Mouse (Mus musculus) liver, adult 2 months (tissue): ENCODE measurements at regions not wholly inside any gene's neighbourhood (a gene's known extent, or its start where the extent isn't known, plus 50 kb on each side); places are given as distances from the start of the nearest gene placed in this dataset.

ENCODE experiments used
- DNase-seq: peaks from one replicate; pipeline ENCODE4 v3.0.0-alpha.2; 2011; ENCODE audit warnings: low read depth, low spot score; ENCODE audit errors: extremely low read depth
- H3K27ac ChIP-seq: fragments of 200-500 bp; replicated peaks from 2 replicates; pipeline ENCODE4 v1.5.1; 2012; ENCODE audit warnings: low read depth, mild to moderate bottlenecking, control low read depth, inconsistent platforms, low read length; ENCODE audit not compliant: insufficient read depth
- H3K27me3 ChIP-seq: fragments of 200-500 bp; 2 replicates; pipeline ENCODE4 v1.6.1; 2012; ENCODE audit warnings: mild to moderate bottlenecking, moderate library complexity, low read length, inconsistent platforms; ENCODE audit not compliant: control insufficient read depth, insufficient read depth
- H3K36me3 ChIP-seq: fragments of 200-500 bp; 2 replicates; pipeline ENCODE4 v1.6.1; 2012; ENCODE audit warnings: low read length, inconsistent platforms; ENCODE audit not compliant: control insufficient read depth, insufficient read depth
- H3K4me1 ChIP-seq: fragments of 200-500 bp; 2 replicates; pipeline ENCODE4 v1.6.1; 2011; ENCODE audit warnings: low read length; ENCODE audit not compliant: control insufficient read depth, insufficient read depth
- H3K4me3 ChIP-seq: fragments of 200-500 bp; 2 replicates; pipeline ENCODE4 v1.5.1; 2011; ENCODE audit warnings: low read depth, mild to moderate bottlenecking, control low read depth, low read length, moderate library complexity; ENCODE audit not compliant: insufficient read depth
- H3K79me2 ChIP-seq: fragments of 200-500 bp; 2 replicates; pipeline ENCODE4 v1.6.1; 2012; ENCODE audit warnings: inconsistent platforms, mild to moderate bottlenecking, low read length, moderate library complexity; ENCODE audit not compliant: control insufficient read depth, insufficient read depth
- H3K9ac ChIP-seq: fragments of 200-500 bp; 2 replicates; pipeline ENCODE4 v1.6.1; 2012; ENCODE audit warnings: low read depth, mild to moderate bottlenecking, control low read depth, inconsistent platforms, low read length
- CTCF ChIP-seq: fragments of 200-500 bp; IDR thresholded peaks from 2 replicates; pipeline ENCODE4 v1.5.1; 2011; ENCODE audit warnings: low read depth, low read length, control low read depth
- POLR2A ChIP-seq: fragments of 200-500 bp; IDR thresholded peaks from 2 replicates; pipeline ENCODE4 v1.6.1; 2011; ENCODE audit warnings: low read length, control low read depth; ENCODE audit not compliant: insufficient read depth; ENCODE audit errors: extremely low read depth
- WGBS: fragments of 180-500 bp; shearing (Covaris S2); methylation state at CpG from one replicate; pipeline ENCODE4 v1.1.7; 2018; 5-methylcytosine and 5-hydroxymethylcytosine counted together

GRCm38 (mm10) chr16:77237631-77238357 lies 224.3 kb downstream of the Usp25 start:
- Histone ChIP-seq H3K79me2 (no peaks in the 10 kb centered on the region), H3K9ac (no peak overlapping the region), H3K27ac (no peak overlapping the region), H3K36me3 (no peaks in the 10 kb centered on the region), H3K4me3 (no peak overlapping the region), H3K4me1 (no peaks in the 10 kb centered on the region), H3K27me3 (no peaks in the 10 kb centered on the region)
- no peak for DNase-seq
- no peak for TF ChIP-seq POLR2A
- TF ChIP-seq CTCF, result no peak
- 83% methylated on average over 7 of the region's 7 CpGs for WGBS

GRCm38 (mm10) chr16:77237272-77237603 lies 223.7 kb downstream of the Usp25 start:
- Histone ChIP-seq H3K27ac (no peak overlapping the region), H3K4me1 (no peaks in the 10 kb centered on the region), H3K9ac (no peak overlapping the region), H3K79me2 (no peaks in the 10 kb centered on the region), H3K4me3 (no peak overlapping the region; the same call in 1 of the 2 replicates), H3K36me3 (no peaks in the 10 kb centered on the region), H3K27me3 (no peaks in the 10 kb centered on the region)
- no peak for DNase-seq
- WGBS, result 83% methylated on average over 2 of the region's 2 CpGs
- TF ChIP-seq POLR2A (no peak), CTCF (no peak)

GRCm38 (mm10) chr16:77236509-77237271 lies 223.2 kb downstream of the Usp25 start:
- WGBS, result 53% methylated on average over 13 of the region's 13 CpGs
- H3K4me3 ChIP-seq, result no peak overlapping the region; the same call in 1 of the 2 replicates
- no peak overlapping the region for H3K9ac ChIP-seq
- TF ChIP-seq CTCF (no peak), POLR2A (no peak)
- no peaks in the 10 kb centered on the region for H3K27me3 ChIP-seq
- no peak for DNase-seq
- H3K4me1 ChIP-seq, result no peaks in the 10 kb centered on the region
- H3K27ac ChIP-seq, result no peak overlapping the region
- H3K79me2 ChIP-seq, result no peaks in the 10 kb centered on the region
- no peaks in the 10 kb centered on the region for H3K36me3 ChIP-seq

GRCm38 (mm10) chr16:77236021-77236420 lies 222.5 kb downstream of the Usp25 start:
- Histone ChIP-seq H3K36me3 (no peaks in the 10 kb centered on the region), H3K4me1 (no peaks in the 10 kb centered on the region), H3K4me3 (no peak overlapping the region), H3K27me3 (no peaks in the 10 kb centered on the region), H3K27ac (no peak overlapping the region), H3K9ac (no peak overlapping the region), H3K79me2 (no peaks in the 10 kb centered on the region)
- 96% methylated on average over 4 of the region's 4 CpGs for WGBS
- no peak for DNase-seq
- TF ChIP-seq CTCF (no peak), POLR2A (no peak)

- Histone ChIP-seq H3K79me2 (no peaks in the 10 kb centered on the region), H3K36me3 (no peaks in the 10 kb centered on the region), H3K27me3 (no peaks in the 10 kb centered on the region), H3K27ac (no peak overlapping the region), H3K9ac (no peak overlapping the region), H3K4me1 (no peaks in the 10 kb centered on the region), H3K4me3 (no peak overlapping the region)
- no peak for DNase-seq
- 90% methylated on average over 5 of the region's 5 CpGs for WGBS
- no peak for TF ChIP-seq POLR2A
- TF ChIP-seq CTCF, result no peak
Measured at GRCm38 (mm10) chr16:77235449-77235848, 221.9 kb downstream of the Usp25 start.
